Mouse (Mus musculus) limb, embryonic 11.5 days (tissue): ENCODE results near the gene Tmeff1. TPM values are rescaled to one million over a fixed set of nuclear protein-coding genes. Genes with fewer than 3 reads are reported as not detected.

ENCODE experiments used
- ATAC-seq: fragments of 200-750 bp; cut with Nextera tagmentation; 2 replicates; pipeline ENCODE4 v1.8.0; 2017; ENCODE audit warnings: low read depth; ENCODE audit not compliant: insufficient number of reproducible peaks, low FRiP score, low TSS enrichment
- DNase-seq: peaks from one replicate; pipeline ENCODE4 v3.0.0-alpha.2; 2015; ENCODE audit warnings: low spot score
- H3K27ac ChIP-seq: fragments of 300-500 bp; sonication (generic); replicated peaks from 2 replicates; pipeline ENCODE4 v1.5.1; 2014; ENCODE audit warnings: low read depth, mild to moderate bottlenecking, low read length
- H3K27me3 ChIP-seq: fragments of 300-500 bp; sonication (generic); 2 replicates; pipeline ENCODE4 v1.6.1; 2014; ENCODE audit warnings: mild to moderate bottlenecking, low read length, mixed read lengths; ENCODE audit not compliant: control insufficient read depth, insufficient read depth
- H3K36me3 ChIP-seq: fragments of 300-500 bp; sonication (generic); 2 replicates; pipeline ENCODE4 v1.6.1; 2014; ENCODE audit warnings: mild to moderate bottlenecking, low read length, moderate library complexity, mixed read lengths; ENCODE audit not compliant: control insufficient read depth, insufficient read depth
- H3K4me1 ChIP-seq: fragments of 300-500 bp; sonication (generic); 2 replicates; pipeline ENCODE4 v1.6.1; 2014; ENCODE audit warnings: low read length, mixed read lengths; ENCODE audit not compliant: control insufficient read depth, insufficient read depth
- H3K4me2 ChIP-seq: fragments of 300-500 bp; sonication (generic); 2 replicates; pipeline ENCODE4 v1.6.1; 2014; ENCODE audit warnings: low read depth, mild to moderate bottlenecking, moderate library complexity; ENCODE audit not compliant: severe bottlenecking
- H3K4me3 ChIP-seq: fragments of 300-500 bp; sonication (generic); 2 replicates; pipeline ENCODE4 v1.5.1; 2014; ENCODE audit warnings: low read depth, low read length
- H3K9ac ChIP-seq: fragments of 300-500 bp; sonication (generic); 2 replicates; pipeline ENCODE4 v1.6.1; 2014; ENCODE audit warnings: mild to moderate bottlenecking, low read length
- H3K9me3 ChIP-seq: fragments of 300-500 bp; sonication (generic); 2 replicates; pipeline ENCODE4 v1.6.1; 2016; ENCODE audit warnings: low read length; ENCODE audit not compliant: control insufficient read depth
- WGBS: fragments of 180-500 bp; shearing (Covaris S2); extraction: QIAGEN DNeasy Blood & Tissue Kit; methylation state at CpG from one replicate; pipeline ENCODE4 v1.1.7; 2014; 5-methylcytosine and 5-hydroxymethylcytosine counted together
- polyA plus RNA-seq: library from polyadenylated mRNA; unstranded; fragments of >200 nt; fragmentation: Nextera tagmentation; extraction: Ambion mirVana; gene quantifications from 2 replicates; pipeline ENCODE4 v1.2.1, GENCODE M21; 2014

The Tmeff1 gene
- polyA plus RNA-seq, 1 experiment from 2014 or later = 128 TPM

- Histone ChIP-seq H3K9me3 (no peaks in the 10 kb centered on the region), H3K27me3 (no peaks in the 10 kb centered on the region), H3K4me2 (no peak overlapping the region), H3K36me3 (peaks cover 10% of the 10 kb centered on the region), H3K9ac (no peak overlapping the region), H3K4me1 (no peaks in the 10 kb centered on the region), H3K27ac (no peak overlapping the region), H3K4me3 (no peak overlapping the region)
- DNase-seq (no peak), ATAC-seq (no peak)
- 93% methylated on average over 13 of the region's 13 CpGs for WGBS
These were observed 51.9 kb downstream of the Tmeff1 start for GRCm38 (mm10) chr4:48636831-48637230.

DNA sequence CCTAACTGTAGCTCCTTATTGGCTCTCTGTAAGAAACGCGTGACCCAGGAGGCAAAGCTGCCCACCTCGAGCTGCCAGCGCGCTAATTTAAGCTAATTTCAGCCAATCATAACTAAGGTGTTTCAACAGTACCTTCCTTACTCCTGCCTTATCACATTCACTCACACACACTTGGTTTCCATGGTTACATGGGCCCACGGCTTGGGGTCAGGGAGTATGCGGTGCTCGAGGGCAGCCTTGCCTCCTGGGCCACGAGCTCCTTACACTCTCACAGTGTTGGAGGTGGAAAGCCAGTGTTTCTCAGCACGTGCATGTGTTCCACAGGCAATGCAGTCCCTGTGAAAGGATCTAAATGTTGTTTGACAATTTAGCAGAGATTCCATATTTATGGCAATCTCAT is 53.2 kb downstream of the Tmeff1 start:
- Histone ChIP-seq H3K27me3 (no peaks in the 10 kb centered on the region), H3K9ac (no peak overlapping the region), H3K9me3 (no peaks in the 10 kb centered on the region), H3K36me3 (peaks cover 14% of the 10 kb centered on the region), H3K27ac (no peak overlapping the region), H3K4me1 (no peaks in the 10 kb centered on the region), H3K4me3 (no peak overlapping the region), H3K4me2 (no peak overlapping the region)
- no peak for DNase-seq
- ATAC-seq = no peak
- 81% methylated on average over 10 of the region's 10 CpGs for WGBS

DNA sequence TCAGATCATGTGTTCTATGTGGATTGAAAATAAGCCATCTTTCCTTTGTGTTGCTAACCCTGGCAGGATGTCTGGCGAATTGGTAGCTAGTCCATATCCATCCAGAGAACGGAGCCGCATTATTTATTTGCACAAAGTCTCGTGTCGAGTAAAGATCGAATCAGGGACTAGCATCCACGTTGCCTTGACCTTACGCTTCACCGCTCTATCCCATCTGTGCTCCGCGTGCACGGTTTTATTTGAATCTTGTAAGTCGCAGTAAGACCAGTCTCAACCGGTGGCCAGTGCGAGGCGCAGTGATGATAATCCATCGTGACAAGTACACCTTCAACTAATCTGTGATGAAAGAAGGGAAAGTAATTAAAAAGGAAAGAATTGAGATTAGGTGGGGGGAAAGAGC is 54.5 kb downstream of the Tmeff1 start:
- Histone ChIP-seq H3K27ac (no peak overlapping the region), H3K36me3 (peaks cover 14% of the 10 kb centered on the region), H3K9ac (no peak overlapping the region), H3K9me3 (no peaks in the 10 kb centered on the region), H3K4me3 (no peak overlapping the region), H3K4me1 (no peaks in the 10 kb centered on the region), H3K27me3 (no peaks in the 10 kb centered on the region), H3K4me2 (no peak overlapping the region)
- 94% methylated on average over 17 of the region's 17 CpGs for WGBS
- ATAC-seq = no peak
- DNase-seq = no peak

DNA sequence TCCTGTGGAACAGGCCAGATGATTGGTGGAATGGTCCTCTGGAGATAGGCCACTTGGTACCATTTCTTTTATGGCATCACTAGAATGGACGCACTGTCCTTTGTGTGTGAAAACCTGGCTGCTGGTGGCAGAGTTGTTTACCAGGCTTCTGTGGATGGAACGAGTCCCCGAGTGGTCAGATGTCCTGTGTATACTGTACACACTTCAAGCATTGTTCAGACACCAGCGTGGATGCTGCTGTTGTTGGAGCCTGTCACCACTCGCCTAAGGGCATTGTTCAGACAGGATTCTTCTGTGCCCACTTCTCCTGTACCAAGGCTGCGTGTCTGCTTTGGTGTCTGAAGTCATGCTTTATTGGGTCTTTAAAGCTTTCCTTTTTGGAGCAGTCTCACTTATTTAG is 58.8 kb downstream of the Tmeff1 start:
- H3K27ac ChIP-seq = no peak overlapping the region
- H3K9ac ChIP-seq = no peak overlapping the region
- peaks cover 14% of the 10 kb centered on the region for H3K36me3 ChIP-seq
- H3K4me2 ChIP-seq = no peak overlapping the region
- H3K9me3 ChIP-seq = no peaks in the 10 kb centered on the region
- no peak overlapping the region for H3K4me3 ChIP-seq
- no peak for DNase-seq
- no peak for ATAC-seq
- H3K4me1 ChIP-seq = no peaks in the 10 kb centered on the region
- no peaks in the 10 kb centered on the region for H3K27me3 ChIP-seq
- 91% methylated on average over 6 of the region's 6 CpGs for WGBS

GRCm38 (mm10) chr4:48646143-48646542 is 61.2 kb downstream of the Tmeff1 start:
- Histone ChIP-seq H3K36me3 (peaks cover 10% of the 10 kb centered on the region; the same call in 1 of the 2 replicates), H3K27ac (no peak overlapping the region), H3K9ac (no peak overlapping the region), H3K4me2 (no peak overlapping the region), H3K4me1 (no peaks in the 10 kb centered on the region), H3K4me3 (no peak overlapping the region), H3K27me3 (no peaks in the 10 kb centered on the region), H3K9me3 (no peaks in the 10 kb centered on the region)
- WGBS = 81% methylated on average over 5 of the region's 5 CpGs
- no peak for DNase-seq
- no peak for ATAC-seq

DNA sequence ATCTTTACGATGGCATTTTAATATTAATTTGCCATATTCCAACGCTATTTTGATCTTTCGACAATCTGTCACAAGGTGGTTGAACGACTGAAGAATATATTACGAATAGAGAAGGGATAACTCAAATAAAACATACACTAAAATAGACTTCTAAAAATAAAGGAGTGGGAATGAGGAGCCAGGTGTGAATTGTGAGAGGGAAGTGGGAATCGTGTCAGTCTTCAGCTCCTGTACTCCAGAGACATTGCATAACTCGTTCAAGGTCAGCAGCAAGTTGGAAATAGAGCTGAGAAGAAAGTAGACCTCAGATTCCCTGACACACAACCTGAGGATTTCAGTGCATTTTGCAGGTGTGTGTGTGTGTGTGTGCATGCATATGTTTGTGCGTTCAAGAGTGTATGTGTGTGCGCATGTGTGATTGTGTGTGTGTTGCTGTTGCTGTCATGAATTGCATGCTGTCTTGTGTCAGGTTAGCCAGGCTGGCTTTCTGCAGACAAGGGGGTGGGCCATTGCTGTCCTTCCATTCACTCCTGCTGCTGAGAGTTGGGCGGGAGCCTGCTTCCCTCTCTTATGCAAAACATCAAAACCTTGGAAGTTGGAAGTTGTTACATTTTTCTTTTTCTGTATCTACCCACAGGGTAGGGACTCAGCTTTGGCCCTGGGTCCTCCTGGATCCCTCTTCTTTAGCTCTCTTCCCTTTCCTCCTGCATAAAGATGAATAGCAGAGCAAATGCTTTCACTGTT is 65.8 kb downstream of the Tmeff1 start:
- no peaks in the 10 kb centered on the region for H3K4me1 ChIP-seq
- no peaks in the 10 kb centered on the region for H3K27me3 ChIP-seq
- WGBS = 95% methylated on average over 10 of the region's 10 CpGs
- no peak for DNase-seq
- peaks cover 3% of the 10 kb centered on the region; the same call in 1 of the 2 replicates for H3K36me3 ChIP-seq
- H3K9ac ChIP-seq = no peak overlapping the region
- no peak overlapping the region for H3K4me2 ChIP-seq
- no peak for ATAC-seq
- H3K9me3 ChIP-seq = no peaks in the 10 kb centered on the region
- no peak overlapping the region for H3K27ac ChIP-seq
- H3K4me3 ChIP-seq = no peak overlapping the region

GRCm38 (mm10) chr4:48654118-48654517 is 69.1 kb downstream of the Tmeff1 start:
- no peak overlapping the region for H3K27ac ChIP-seq
- no peak for ATAC-seq
- 73% methylated on average over 4 of the region's 4 CpGs for WGBS
- no peak overlapping the region for H3K9ac ChIP-seq
- no peaks in the 10 kb centered on the region for H3K4me1 ChIP-seq
- no peaks in the 10 kb centered on the region for H3K9me3 ChIP-seq
- no peak overlapping the region for H3K4me2 ChIP-seq
- H3K36me3 ChIP-seq = peaks cover 6% of the 10 kb centered on the region; the same call in 1 of the 2 replicates
- no peaks in the 10 kb centered on the region for H3K27me3 ChIP-seq
- no peak for DNase-seq
- no peak overlapping the region for H3K4me3 ChIP-seq

DNA sequence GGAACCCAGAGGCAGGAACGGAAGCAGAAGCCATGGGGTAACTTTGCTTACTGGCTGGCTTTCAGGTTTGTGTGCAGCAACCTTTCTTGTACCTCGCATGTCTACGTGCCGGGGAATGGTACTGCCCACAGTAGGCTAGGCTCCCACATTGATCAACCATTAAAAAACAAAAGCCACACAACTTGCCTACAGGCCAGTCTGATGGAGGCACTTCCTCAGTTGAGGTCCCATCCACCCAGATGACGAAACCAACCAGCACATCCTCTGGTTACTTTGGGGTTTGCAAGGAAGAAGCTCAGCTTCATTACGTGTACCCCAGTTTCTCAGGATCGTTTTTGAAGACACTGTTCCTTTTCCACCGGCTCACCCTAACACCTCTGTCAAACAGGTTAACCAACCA is 71.6 kb downstream of the Tmeff1 start:
- H3K4me1 ChIP-seq = no peaks in the 10 kb centered on the region
- H3K27me3 ChIP-seq = no peaks in the 10 kb centered on the region
- no peaks in the 10 kb centered on the region for H3K9me3 ChIP-seq
- H3K36me3 ChIP-seq = peaks cover 6% of the 10 kb centered on the region; the same call in 1 of the 2 replicates
- H3K9ac ChIP-seq = no peak overlapping the region
- H3K4me3 ChIP-seq = no peak overlapping the region
- WGBS = 95% methylated on average over 8 of the region's 8 CpGs
- no peak overlapping the region for H3K4me2 ChIP-seq
- H3K27ac ChIP-seq = no peak overlapping the region
- no peak for ATAC-seq
- DNase-seq = no peak

DNA sequence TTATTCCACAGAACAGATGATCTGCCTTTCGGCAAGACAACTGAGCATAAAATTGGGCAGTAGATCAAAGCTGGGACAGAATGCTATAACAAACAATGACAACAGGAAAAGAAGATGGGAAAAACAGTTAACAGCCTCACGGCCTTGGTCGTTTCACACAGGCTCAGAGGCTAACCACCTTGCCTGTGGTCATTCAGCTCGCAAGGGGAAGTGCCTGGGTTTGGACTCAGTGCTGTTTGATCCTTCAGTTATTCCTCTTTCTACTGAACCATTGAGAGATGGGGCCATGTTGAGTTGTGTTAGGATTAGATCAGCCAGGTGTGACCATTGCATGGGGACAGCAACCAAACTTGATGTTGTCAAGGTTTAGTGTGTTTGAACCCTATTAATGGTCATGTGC is 75.2 kb downstream of the Tmeff1 start:
- Histone ChIP-seq H3K27me3 (no peaks in the 10 kb centered on the region), H3K9me3 (no peaks in the 10 kb centered on the region), H3K36me3 (peaks cover 13% of the 10 kb centered on the region), H3K4me2 (no peak overlapping the region), H3K27ac (no peak overlapping the region), H3K4me3 (no peak overlapping the region), H3K4me1 (no peaks in the 10 kb centered on the region), H3K9ac (no peak overlapping the region)
- DNase-seq (no peak), ATAC-seq (no peak)
- 92% methylated on average over 4 of the region's 4 CpGs for WGBS
